Mouse (Mus musculus) cerebellum, adult 2 months (tissue): Measurements from ENCODE around the gene Ube2b. TPM values are rescaled to one million over a fixed set of nuclear protein-coding genes. Genes with fewer than 3 reads are reported as not detected.

Source experiments
- DNase-seq, 2 experiments: peaks; one replicate each; pipeline ENCODE4 v3.0.0; 2021
- H3K27ac ChIP-seq: fragments of 200-500 bp; 2 replicates; pipeline ENCODE4 v1.5.1; 2012; ENCODE audit warnings: low read length, control low read depth, inconsistent platforms; ENCODE audit not compliant: insufficient read depth
- H3K27me3 ChIP-seq: fragments of 200-500 bp; 2 replicates; pipeline ENCODE4 v1.6.1; 2012; ENCODE audit warnings: inconsistent platforms, mild to moderate bottlenecking, low read length, moderate library complexity; ENCODE audit not compliant: control insufficient read depth, insufficient read depth
- H3K4me1 ChIP-seq: fragments of 200-500 bp; 2 replicates; pipeline ENCODE4 v1.6.1; 2011; ENCODE audit warnings: low read length; ENCODE audit not compliant: control insufficient read depth, insufficient read depth
- H3K4me3 ChIP-seq: fragments of 200-500 bp; replicated peaks from 2 replicates; pipeline ENCODE3; 2011; ENCODE audit warnings: mild to moderate bottlenecking, low read depth, low read length, control low read depth; ENCODE audit not compliant: insufficient read depth
- CTCF ChIP-seq: fragments of 200-500 bp; IDR thresholded peaks from 2 replicates; pipeline ENCODE4 v1.5.1; 2011; ENCODE audit warnings: low read depth, mild to moderate bottlenecking, control low read depth, low read length, moderate library complexity, borderline replicate concordance; ENCODE audit not compliant: insufficient read depth
- POLR2A ChIP-seq: fragments of 200-500 bp; IDR thresholded peaks from 2 replicates; pipeline ENCODE4 v1.6.1; 2011; ENCODE audit warnings: low read length, control low read depth, borderline replicate concordance; ENCODE audit not compliant: insufficient read depth
- WGBS: fragments of 180-500 bp; shearing (Covaris S2); methylation state at CpG from one replicate; pipeline ENCODE4 v1.1.7; 2018; 5-methylcytosine and 5-hydroxymethylcytosine counted together
- polyA plus RNA-seq: library from polyadenylated mRNA; depleted of rRNA; stranded (reverse); fragments of >200 nt; gene quantifications from 2 replicates; pipeline ENCODE4 v1.2.3, GENCODE M21; 2012

Gene Ube2b
- polyA plus RNA-seq, 1 experiment, result 162 TPM

GRCm38 (mm10) chr11:51949919-51950318 lies 50.6 kb downstream of the Ube2b start:
- Histone ChIP-seq H3K4me1 (peaks cover 10% of the 10 kb centered on the region), H3K27me3 (no peaks in the 10 kb centered on the region), H3K27ac (no peak overlapping the region), H3K4me3 (no peak overlapping the region)
- 87% methylated on average over 9 of the region's 9 CpGs for WGBS
- DNase-seq, result no peak
- TF ChIP-seq POLR2A (no peak), CTCF (no peak)

GRCm38 (mm10) chr11:51949155-51949840 lies 51.3 kb downstream of the Ube2b start:
- no peak for DNase-seq
- TF ChIP-seq POLR2A (no peak), CTCF (no peak)
- 71% methylated on average over 9 of the region's 9 CpGs for WGBS
- H3K4me1 ChIP-seq, result peaks cover 12% of the 10 kb centered on the region
- no peak overlapping the region for H3K27ac ChIP-seq
- H3K4me3 ChIP-seq, result no peak overlapping the region
- H3K27me3 ChIP-seq, result no peaks in the 10 kb centered on the region

- Histone ChIP-seq H3K27ac (no peak overlapping the region), H3K4me1 (peaks cover 12% of the 10 kb centered on the region), H3K27me3 (no peaks in the 10 kb centered on the region), H3K4me3 (no peak overlapping the region)
- TF ChIP-seq POLR2A, result no peak
- TF ChIP-seq CTCF, result no peak
- DNase-seq, result no peak
- WGBS, result 47% methylated on average over 6 of the region's 6 CpGs
Measured at GRCm38 (mm10) chr11:51946144-51946543, 54.4 kb downstream of the Ube2b start.

- no peaks in the 10 kb centered on the region for H3K27me3 ChIP-seq
- peak overlapping the region; percentile 6 for H3K4me3 ChIP-seq
- TF ChIP-seq CTCF (no peak), POLR2A (no peak)
- peaks cover 12% of the 10 kb centered on the region for H3K4me1 ChIP-seq
- WGBS, result 2% methylated on average over 8 of the region's 8 CpGs
- peak; percentile 40 to 52 for DNase-seq
- H3K27ac ChIP-seq, result 0 out of 2 replicates have a peak overlapping the region, but pooled peaks have one; percentile 8
Measured at GRCm38 (mm10) chr11:51945548-51945947, 55.0 kb downstream of the Ube2b start.

GRCm38 (mm10) chr11:51944239-51944638 lies 56.3 kb downstream of the Ube2b start:
- TF ChIP-seq POLR2A, result no peak
- TF ChIP-seq CTCF, result no peak
- 95% methylated on average over 3 of the region's 3 CpGs for WGBS
- H3K27me3 ChIP-seq, result no peaks in the 10 kb centered on the region
- H3K4me1 ChIP-seq, result peaks cover 12% of the 10 kb centered on the region
- no peak overlapping the region for H3K27ac ChIP-seq
- no peak overlapping the region for H3K4me3 ChIP-seq
- no peak for DNase-seq

GRCm38 (mm10) chr11:51943500-51943841 lies 57.1 kb downstream of the Ube2b start:
- DNase-seq, result no peak
- no peak overlapping the region for H3K4me3 ChIP-seq
- H3K4me1 ChIP-seq, result peaks cover 12% of the 10 kb centered on the region
- no peaks in the 10 kb centered on the region for H3K27me3 ChIP-seq
- WGBS, result 44% methylated on average over 6 of the region's 6 CpGs
- no peak for TF ChIP-seq POLR2A
- TF ChIP-seq CTCF, result no peak
- no peak overlapping the region for H3K27ac ChIP-seq

- Histone ChIP-seq H3K4me1 (peaks cover 12% of the 10 kb centered on the region), H3K4me3 (no peak overlapping the region), H3K27ac (no peak overlapping the region), H3K27me3 (no peaks in the 10 kb centered on the region)
- WGBS, result 44% methylated on average over 15 of the region's 15 CpGs
- DNase-seq, result no peak
- TF ChIP-seq CTCF (no peak), POLR2A (no peak)
Measured at GRCm38 (mm10) chr11:51942602-51943499, 57.7 kb downstream of the Ube2b start.
